Mouse (Mus musculus): ENCODE results near the gene Dlg2. TPM values are rescaled to one million over a fixed set of nuclear protein-coding genes. Genes with fewer than 3 reads are reported as not detected.

Dlg2 gene
- total RNA-seq, 2 experiments from 2014 or later: 266 to 283 TPM

- no peak for DNase-seq
Observed at GRCm38 (mm10) chr7:92479143-92479542, 2002.7 kb downstream of the Dlg2 start.

- DNase-seq: no peak
Observed at GRCm38 (mm10) chr7:92479748-92480147, 2003.3 kb downstream of the Dlg2 start.

- DNase-seq: no peak
Observed at GRCm38 (mm10) chr7:92483346-92483745, 2006.9 kb downstream of the Dlg2 start.

- DNase-seq: no peak
Observed at GRCm38 (mm10) chr7:92485881-92486710, 2009.6 kb downstream of the Dlg2 start.

GRCm38 (mm10) chr7:92486878-92487277 is 2010.4 kb downstream of the Dlg2 start:
- no peak for DNase-seq

- no peak for DNase-seq
Observed at GRCm38 (mm10) chr7:92492262-92492661, 2015.8 kb downstream of the Dlg2 start.

GRCm38 (mm10) chr7:92493521-92493920 is 2017.0 kb downstream of the Dlg2 start:
- DNase-seq: no peak

Other genes starting within 250 kb of the Dlg2 start
- gene Ccdc83, start 210.9 kb upstream of the Dlg2 start, total RNA-seq (2021): not detected
- gene Sytl2, start 174.4 kb upstream of the Dlg2 start, total RNA-seq (2021): 10 to 100 TPM; 30.9 to 40.5 TPM
- gene Ccdc89, start 50.1 kb upstream of the Dlg2 start, total RNA-seq (2021): under 1 TPM; 0.47 to 0.58 TPM
- gene Crebzf, start 33.9 kb upstream of the Dlg2 start, total RNA-seq (2021): 10 to 100 TPM; 89.8 to 90.9 TPM
- 10 to 100 TPM; 37.7 to 43.9 TPM for gene Tmem126a, start 19.4 kb upstream of the Dlg2 start, total RNA-seq (2021)
- 10 to 100 TPM; 26.2 to 27.8 TPM for gene Tmem126b, start 671 bp upstream of the Dlg2 start, total RNA-seq (2021)